Mouse (Mus musculus) lung, adult 2 months (tissue): ENCODE measurements around the gene Chd6. TPM values are rescaled to one million over a fixed set of nuclear protein-coding genes. Genes with fewer than 3 reads are reported as not detected.
"Not testable (repeated sequence)": the region's sequence is repeated elsewhere in the genome, so short reads cannot be mapped to it uniquely, and the experiment has no call there.

Experiments
- DNase-seq: peaks from one replicate; pipeline ENCODE4 v3.0.0; 2022
- H3K4me1 ChIP-seq: fragments of 200-500 bp; 2 replicates; pipeline ENCODE4 v1.6.1; 2011; ENCODE audit warnings: low read length; ENCODE audit not compliant: control insufficient read depth, insufficient read depth
- H3K4me3 ChIP-seq: fragments of 200-500 bp; replicated peaks from 2 replicates; pipeline ENCODE3; 2011; ENCODE audit warnings: low read depth, mild to moderate bottlenecking, control low read depth, low read length; ENCODE audit errors: extremely low read depth
- CTCF ChIP-seq: fragments of 200-500 bp; IDR thresholded peaks from 2 replicates; pipeline ENCODE4 v1.5.1; 2011; ENCODE audit warnings: mild to moderate bottlenecking, low read length, control low read depth; ENCODE audit not compliant: insufficient read depth
- POLR2A ChIP-seq: fragments of 200-500 bp; IDR thresholded peaks from 2 replicates; pipeline ENCODE4 v1.6.1; 2011; ENCODE audit warnings: low read depth, mild to moderate bottlenecking, control low read depth, low read length, borderline replicate concordance; ENCODE audit errors: extremely low read depth
- WGBS: fragments of 180-500 bp; shearing (Covaris S2); methylation state at CpG from one replicate; pipeline ENCODE4 v1.1.7; 2018; 5-methylcytosine and 5-hydroxymethylcytosine counted together
- polyA plus RNA-seq: library from polyadenylated mRNA; depleted of rRNA; stranded (reverse); fragments of >200 nt; gene quantifications from 2 replicates; pipeline ENCODE4 v1.2.3, GENCODE M21; 2012

Gene Chd6
- polyA plus RNA-seq, 1 experiment = 13.0 TPM

- no peak for DNase-seq
- Histone ChIP-seq H3K4me3 (no peak overlapping the region), H3K4me1 (peaks cover 2% of the 10 kb centered on the region; the same call in 1 of the 2 replicates)
- TF ChIP-seq POLR2A (no peak), CTCF (no peak)
- WGBS = 95% methylated on average over 7 of the region's 7 CpGs
These were observed 136.6 kb downstream of the Chd6 start for GRCm38 (mm10) chr2:160972103-160972792.

GRCm38 (mm10) chr2:160962149-160962548 lies 146.7 kb downstream of the Chd6 start:
- WGBS = 91% methylated on average over 1 of the region's 1 CpGs
- TF ChIP-seq POLR2A = no peak
- no peak for TF ChIP-seq CTCF
- Histone ChIP-seq H3K4me1 (no peaks in the 10 kb centered on the region), H3K4me3 (no peak overlapping the region)
- DNase-seq = no peak

- no peak overlapping the region for H3K4me3 ChIP-seq
- WGBS = 90% methylated on average over 6 of the region's 6 CpGs
These were observed 147.8 kb downstream of the Chd6 start for GRCm38 (mm10) chr2:160960956-160961646.

GRCm38 (mm10) chr2:160959901-160960300 lies 149.0 kb downstream of the Chd6 start:
- TF ChIP-seq CTCF = no peak
- no peak for TF ChIP-seq POLR2A
- WGBS = 88% methylated on average over 5 of the region's 5 CpGs
- H3K4me3 ChIP-seq = no peak overlapping the region
- H3K4me1 ChIP-seq = no peaks in the 10 kb centered on the region
- no peak for DNase-seq

More at GRCm38 (mm10) chr2:160960956-160961646, 147.8 kb downstream of the Chd6 start:
- H3K4me1 ChIP-seq = no peaks in the 10 kb centered on the region
- no peak for TF ChIP-seq CTCF
- TF ChIP-seq POLR2A = no peak
- no peak for DNase-seq

- DNase-seq = no peak
- no peaks in the 10 kb centered on the region for H3K4me1 ChIP-seq
- TF ChIP-seq POLR2A = no peak
- TF ChIP-seq CTCF = no peak
- WGBS = 87% methylated on average over 5 of the region's 5 CpGs
- no peak overlapping the region for H3K4me3 ChIP-seq
These were observed 150.1 kb downstream of the Chd6 start for GRCm38 (mm10) chr2:160958737-160959136.

GRCm38 (mm10) chr2:160957801-160958200 lies 151.1 kb downstream of the Chd6 start:
- H3K4me3 ChIP-seq, DNase-seq, H3K4me1 ChIP-seq: not testable (repeated sequence)

GRCm38 (mm10) chr2:160957307-160957706 lies 151.6 kb downstream of the Chd6 start:
- not testable (repeated sequence) for DNase-seq, H3K4me3 ChIP-seq, H3K4me1 ChIP-seq

GRCm38 (mm10) chr2:160955331-160955730 lies 153.5 kb downstream of the Chd6 start:
- Histone ChIP-seq H3K4me3 (no peak overlapping the region), H3K4me1 (no peaks in the 10 kb centered on the region)
- no peak for DNase-seq
- TF ChIP-seq POLR2A = no peak
- no peak for TF ChIP-seq CTCF
- WGBS = 70% methylated on average over 7 of the region's 7 CpGs

- TF ChIP-seq POLR2A (no peak), CTCF (no peak)
- 79% methylated on average over 3 of the region's 3 CpGs for WGBS
- no peaks in the 10 kb centered on the region for H3K4me1 ChIP-seq
- no peak for DNase-seq
- H3K4me3 ChIP-seq = no peak overlapping the region
These were observed 154.3 kb downstream of the Chd6 start for GRCm38 (mm10) chr2:160954541-160954940.

- 69% methylated on average over 7 of the region's 7 CpGs for WGBS
- DNase-seq = no peak
- Histone ChIP-seq H3K4me3 (no peak overlapping the region), H3K4me1 (no peaks in the 10 kb centered on the region)
- TF ChIP-seq POLR2A (no peak), CTCF (no peak)
These were observed 155.6 kb downstream of the Chd6 start for GRCm38 (mm10) chr2:160953131-160953873.

GRCm38 (mm10) chr2:160951595-160951994 lies 157.3 kb downstream of the Chd6 start:
- H3K4me3 ChIP-seq = no peak overlapping the region
- TF ChIP-seq CTCF (no peak), POLR2A (no peak)
- 83% methylated on average over 4 of the region's 4 CpGs for WGBS
- no peaks in the 10 kb centered on the region for H3K4me1 ChIP-seq
- no peak for DNase-seq
